Mouse (Mus musculus) spleen, postnatal 36 days (tissue): Measurements from ENCODE around the gene Unc5cl.

Source experiments
- DNase-seq, 2 experiments: peaks; one replicate each; pipeline ENCODE4 v3.0.0; 2022; ENCODE audit warnings: low spot score in 2 of 2, mixed read lengths in 1 of 2

The Unc5cl gene

DNA sequence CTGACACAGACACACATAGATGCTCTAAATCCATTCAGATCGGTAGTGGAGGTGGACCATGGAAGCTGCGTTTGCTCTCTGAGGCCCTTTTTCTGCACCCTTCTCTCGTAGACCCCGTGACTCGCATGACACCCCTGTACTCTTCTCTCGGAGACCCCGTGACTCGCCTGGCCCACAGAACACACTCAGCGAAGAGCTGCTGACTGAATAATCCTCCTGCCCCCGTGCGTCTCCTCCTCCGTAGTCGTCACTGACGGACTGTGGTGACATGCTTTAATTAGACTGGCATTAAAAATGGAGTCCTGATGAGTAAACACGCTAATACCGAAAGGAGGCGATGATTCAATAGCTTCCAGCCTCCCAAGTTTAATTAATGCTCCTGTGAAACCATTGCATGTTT is 84.6 kb downstream of the Unc5cl start:
- no peak for DNase-seq

DNA sequence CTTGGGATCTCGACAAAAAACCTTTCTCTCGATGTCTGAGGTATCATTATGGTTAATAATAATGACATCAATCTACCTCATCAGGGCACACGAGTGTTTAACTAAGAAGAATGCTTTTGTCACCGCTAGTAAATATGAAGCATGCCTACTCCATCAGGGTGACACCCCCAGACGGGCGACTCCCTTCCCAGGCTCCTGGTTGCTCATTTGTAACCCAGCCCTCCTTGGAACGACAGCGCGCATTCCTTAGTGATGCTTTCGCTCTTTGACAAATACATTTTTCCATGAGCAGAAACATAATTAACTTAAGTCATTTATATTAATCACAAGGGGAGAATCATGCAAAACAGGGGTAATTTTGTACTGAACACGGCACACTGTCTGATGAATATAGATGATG is 88.0 kb downstream of the Unc5cl start:
- DNase-seq, result no peak

DNA sequence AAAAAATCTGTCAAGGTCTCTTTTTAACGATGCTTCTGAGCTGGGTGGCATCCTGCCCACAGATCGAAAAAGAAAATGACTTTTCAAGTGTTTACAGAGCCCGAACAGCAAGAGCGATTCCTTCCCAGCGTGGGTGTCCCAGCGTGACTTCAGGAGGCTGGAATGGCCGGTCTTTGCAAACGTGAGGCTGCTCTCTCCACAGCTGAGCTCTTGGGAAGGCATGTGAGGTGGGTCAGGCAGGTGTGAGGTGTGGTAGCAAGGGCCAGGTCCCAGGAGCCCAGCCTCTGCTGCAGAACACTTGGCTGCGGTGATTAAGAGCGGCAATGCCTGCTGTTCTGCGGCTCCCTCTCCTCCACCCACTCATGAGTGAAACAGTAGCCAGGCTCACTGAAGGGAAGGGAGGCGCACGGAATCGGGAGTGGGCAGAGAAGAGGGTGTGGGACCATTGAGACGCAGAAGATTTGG is 88.6 kb downstream of the Unc5cl start:
- DNase-seq, result no peak

DNA sequence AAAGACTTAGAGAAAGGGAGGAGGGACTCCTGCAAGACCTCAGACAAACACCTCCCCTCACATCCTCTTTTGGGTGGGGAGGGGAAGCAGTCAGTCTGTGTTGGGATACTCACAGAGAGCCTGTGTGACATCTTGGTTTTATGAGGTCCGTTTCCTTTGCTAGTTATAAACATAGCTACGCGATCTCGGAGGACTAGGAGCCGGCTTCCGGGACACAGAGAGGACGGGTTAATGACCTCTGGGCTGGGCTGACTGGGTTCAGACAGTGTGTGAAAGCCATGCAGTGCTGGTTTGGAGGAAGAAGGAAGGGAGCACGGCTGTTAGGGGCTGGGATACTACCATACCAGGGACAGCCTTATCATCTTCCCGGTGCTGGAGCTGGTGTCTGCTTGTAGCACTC is 90.0 kb downstream of the Unc5cl start:
- DNase-seq, result no peak

- DNase-seq, result no peak
Observed at GRCm38 (mm10) chr17:48545223-48545943, 90.7 kb downstream of the Unc5cl start.

- no peak for DNase-seq
Observed at GRCm38 (mm10) chr17:48546036-48546435, 91.3 kb downstream of the Unc5cl start.

DNA sequence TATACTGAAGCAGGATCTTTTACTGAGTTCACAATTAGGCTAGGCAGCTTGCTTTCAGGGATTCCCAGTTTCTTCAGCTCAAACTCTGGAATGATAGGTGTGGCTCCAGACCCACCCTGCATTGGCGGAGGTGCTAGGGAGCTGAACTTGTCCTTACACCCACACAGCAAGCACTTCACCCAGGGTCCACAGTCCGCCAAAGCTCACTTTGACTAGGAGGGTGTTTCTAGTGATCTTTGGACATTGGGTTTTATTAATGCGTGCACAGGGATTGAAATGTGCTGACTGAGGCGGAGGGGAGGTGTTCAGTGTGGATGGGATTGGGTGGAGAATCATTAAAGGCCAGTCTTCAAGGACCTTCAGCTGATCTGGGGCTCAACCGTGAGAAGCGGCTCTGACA is 93.0 kb downstream of the Unc5cl start:
- DNase-seq, result no peak

DNA sequence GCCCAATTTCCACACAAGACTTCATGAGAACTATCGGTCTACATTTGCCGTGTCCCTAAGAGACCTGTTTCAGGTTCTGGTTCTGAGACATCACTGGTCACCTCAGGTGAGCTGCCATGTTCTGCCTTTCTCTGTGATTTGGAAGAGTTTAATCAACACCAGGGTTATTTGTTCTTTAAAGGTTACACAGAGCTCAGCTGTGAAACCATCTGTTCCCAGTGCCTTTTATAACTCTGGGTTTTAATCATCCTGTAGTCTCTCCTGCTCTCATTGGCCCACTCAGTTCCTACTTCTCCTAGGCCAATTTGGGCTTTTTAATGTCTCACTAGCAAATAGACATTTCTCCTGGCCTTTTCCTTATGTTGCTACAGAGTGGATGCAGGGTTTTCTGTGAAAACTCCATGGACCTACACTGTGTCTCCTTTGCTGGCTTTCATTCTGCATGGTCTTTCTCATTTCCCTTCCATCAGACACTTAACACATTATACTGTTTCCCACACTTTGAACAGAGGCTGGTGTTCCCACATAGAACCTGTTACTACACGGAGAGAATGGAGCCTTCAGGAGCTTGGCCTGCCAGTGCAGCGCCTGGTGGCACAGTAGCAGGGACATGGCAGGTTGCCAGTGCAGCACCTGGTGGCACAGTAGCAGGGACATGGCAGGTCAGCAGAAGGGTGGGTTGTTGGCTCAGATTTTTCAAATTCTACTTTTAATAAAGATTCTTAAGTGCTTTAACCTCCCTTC is 97.3 kb downstream of the Unc5cl start:
- no peak for DNase-seq

GRCm38 (mm10) chr17:48552532-48552915 is 97.8 kb downstream of the Unc5cl start:
- DNase-seq, result no peak

DNA sequence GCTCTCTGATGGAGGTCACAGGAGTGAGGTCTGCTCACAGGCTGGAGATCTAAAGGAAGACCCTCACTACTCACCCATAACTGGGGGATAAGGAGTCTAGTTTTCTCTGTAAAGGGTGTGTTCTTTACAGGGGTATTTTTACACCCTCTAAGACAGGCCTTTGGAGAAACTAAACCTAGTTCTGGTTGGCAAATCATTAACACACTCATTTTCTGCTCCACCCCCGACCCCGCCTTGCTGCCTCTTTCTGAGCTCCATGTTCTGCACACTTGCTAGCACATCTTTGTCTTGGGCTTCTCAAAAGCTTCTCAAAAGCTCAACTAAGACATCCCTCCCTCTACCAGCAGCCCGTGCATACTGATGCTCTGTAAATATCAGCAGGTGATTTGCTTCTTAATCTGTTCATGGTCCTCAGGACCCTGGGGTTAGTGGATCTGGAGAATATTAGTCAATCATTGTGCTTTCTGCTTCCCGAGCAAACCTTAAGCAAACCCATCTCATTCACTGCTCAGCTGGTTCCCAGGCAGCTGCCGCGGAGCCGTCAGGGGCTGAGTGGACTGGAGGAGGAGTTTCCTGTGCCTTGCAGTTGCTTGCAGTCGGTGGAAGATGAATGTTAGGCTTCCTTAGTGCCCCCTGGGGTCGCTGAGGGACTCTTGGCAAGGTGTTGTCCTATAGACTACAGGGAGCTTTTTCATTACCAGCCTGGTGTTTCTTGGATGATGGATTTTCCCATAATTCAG is 101.7 kb downstream of the Unc5cl start:
- DNase-seq, result no peak

- no peak for DNase-seq
Observed at GRCm38 (mm10) chr17:48557823-48558715, 103.4 kb downstream of the Unc5cl start.

DNA sequence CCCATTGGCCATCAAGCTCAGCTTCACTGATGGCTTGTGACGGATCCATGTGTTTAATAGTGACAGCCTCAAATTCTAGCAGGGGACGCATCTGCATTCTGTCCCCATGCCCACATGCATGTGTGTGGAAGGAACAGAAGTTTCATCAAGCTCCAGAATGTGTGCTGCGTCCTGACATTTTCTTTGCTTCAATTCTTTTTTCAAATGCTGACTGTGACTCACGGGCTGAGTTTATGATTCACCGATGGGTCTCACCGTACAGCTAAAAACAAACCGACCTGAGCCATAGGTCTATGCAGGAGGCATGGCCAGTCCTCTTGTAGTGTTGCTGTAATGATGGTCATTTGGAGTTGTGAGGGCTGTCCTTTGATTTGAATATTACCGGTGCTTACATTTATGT is 110.2 kb downstream of the Unc5cl start:
- DNase-seq, result no peak

GRCm38 (mm10) chr17:48569656-48570055 is 115.0 kb downstream of the Unc5cl start:
- no peak for DNase-seq

GRCm38 (mm10) chr17:48581153-48581552 is 126.5 kb downstream of the Unc5cl start:
- no peak for DNase-seq

DNA sequence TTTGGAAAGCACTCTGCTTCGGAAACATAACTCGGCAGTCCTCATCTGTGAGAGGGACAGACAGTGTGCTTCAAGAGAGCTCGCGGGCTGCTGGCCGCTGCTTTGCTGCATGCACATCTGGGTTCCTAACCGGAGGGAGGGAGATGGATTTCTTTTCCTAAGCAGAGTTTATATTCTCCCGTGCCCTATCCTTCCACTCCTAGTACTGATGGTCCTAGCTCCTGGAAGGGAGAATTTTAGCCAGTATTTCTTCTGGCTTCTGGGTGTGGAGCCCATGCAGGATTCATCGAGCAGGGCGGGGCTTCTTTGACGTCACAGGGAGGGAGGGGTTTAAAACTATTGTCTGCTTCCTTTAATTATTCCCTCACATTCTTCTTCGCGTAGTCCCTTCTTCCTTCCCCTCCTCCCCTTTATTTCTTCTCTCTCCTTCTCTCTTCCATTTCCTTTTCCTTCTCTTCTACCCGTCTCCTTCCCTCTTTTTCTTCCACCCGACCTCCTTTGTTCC is 127.8 kb downstream of the Unc5cl start:
- no peak for DNase-seq

GRCm38 (mm10) chr17:48583401-48583800 is 128.7 kb downstream of the Unc5cl start:
- no peak for DNase-seq

- DNase-seq, result no peak
Observed at GRCm38 (mm10) chr17:48585902-48586359, 131.2 kb downstream of the Unc5cl start.

GRCm38 (mm10) chr17:48588674-48589073 is 134.0 kb downstream of the Unc5cl start:
- no peak for DNase-seq
